In the genomic region with DNA sequence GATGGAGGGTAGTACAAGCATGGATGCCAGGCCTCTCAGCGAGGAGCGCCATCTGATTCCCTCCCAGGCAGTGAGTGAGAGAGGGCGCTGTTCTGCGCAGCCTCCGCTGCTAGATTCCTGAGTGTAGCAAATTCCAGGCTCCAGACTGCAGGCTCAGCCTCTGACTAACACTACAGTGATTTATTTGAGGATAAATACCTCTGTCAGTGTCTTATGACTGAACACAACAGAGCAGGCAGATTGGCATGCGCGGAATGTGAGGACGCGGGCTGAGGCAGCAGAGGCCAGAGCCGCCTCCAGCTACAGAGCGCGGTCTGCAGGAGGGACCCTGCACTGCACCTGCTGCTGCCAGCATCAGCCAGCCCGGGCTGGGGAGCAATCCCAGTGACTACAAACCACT, we compare ENCODE assay signal across 8 mouse cellular contexts.
A peak's percentile ranks its signal among the peaks of the same experiment; 100 is the strongest.
DNase-seq lines count a peak whose midpoint lies in the region; TF ChIP-seq lines count a peak whose summit lies in the region.

No protein-coding gene starts in this region.

- peaks cover 27% of the 10 kb centered on the region for H3K4me1 ChIP-seq in small intestine, adult 2 months (ENCODE audit: control insufficient read depth, insufficient read depth, insufficient read length, low read length)

- DNase-seq in R1 (ENCODE audit: low read depth, low spot score), result peak; percentile 96
- peak; percentile 93 for DNase-seq in embryo, embryonic 10 days (ENCODE audit: low spot score)
- peak; percentile 74 for DNase-seq in gastrocnemius, postnatal 10 days
- DNase-seq in hindlimb bud, embryonic 11.5 days (ENCODE audit: extremely low spot score, low read depth, low spot score), result peak; percentile 58
- DNase-seq in left cerebral cortex, adult 2 months (ENCODE audit: extremely low spot score in 1 of 2, low spot score in 2 of 2), result peak; percentile 74
- DNase-seq in mesoderm, embryonic 11.5 days (ENCODE audit: low read depth, low spot score), result peak; percentile 94
- DNase-seq in B cell, adult 2 months, result no peak

- H3K36me3 ChIP-seq in small intestine, adult 2 months (ENCODE audit: control insufficient read depth, insufficient read depth, low read length), result peaks cover 10% of the 10 kb centered on the region

- peak overlapping the region; percentile 80 for H3K27ac ChIP-seq in left cerebral cortex, adult 2 months
- H3K27ac ChIP-seq in small intestine, adult 2 months (ENCODE audit: insufficient read depth, low read depth, low read length), result 0 out of 2 replicates have a peak overlapping the region, but pooled peaks have one; percentile 17

- no peaks in the 10 kb centered on the region for H3K27me3 ChIP-seq in small intestine, adult 2 months (ENCODE audit: control insufficient read depth, insufficient read depth, low read length)

- peak; percentile 50 for TF ChIP-seq CTCF in left cerebral cortex, adult 2 months (IDR thresholded peaks at IDR 0.05)
- TF ChIP-seq CTCF in small intestine, adult 2 months (IDR thresholded peaks at IDR 0.05; ENCODE audit: extremely low read depth, insufficient read length, insufficient replicate concordance, low read depth, low read length), result no peak

- no peak for TF ChIP-seq POLR2A in small intestine, adult 2 months (IDR thresholded peaks at IDR 0.05; ENCODE audit: low read depth, low read length)

- H3K4me3 ChIP-seq in left cerebral cortex, adult 2 months, result no peak overlapping the region
- H3K4me3 ChIP-seq in small intestine, adult 2 months (ENCODE audit: low read depth, low read length), result no peak overlapping the region

- WGBS in small intestine, adult 2 months, result 67% methylated on average over 13 of the region's 13 CpGs

- intact Hi-C loops in left cerebral cortex, adult 2 months (cut with DNase I), result no loop called here

Comparison
In these comparisons a context has a peak if more than half of its experiments do, and no peak if none do; other contexts are left out.
1. DNase-seq: peak in R1 (single experiment), embryo, embryonic 10 days (single experiment), gastrocnemius, postnatal 10 days (single experiment), hindlimb bud, embryonic 11.5 days (single experiment), left cerebral cortex, adult 2 months (2 of 2) and mesoderm, embryonic 11.5 days (single experiment); none in B cell, adult 2 months (0 of 2).